Mouse (Mus musculus) heart, embryonic 15.5 days (tissue): Measurements from ENCODE around the gene Zfp385c. TPM values are rescaled to one million over a fixed set of nuclear protein-coding genes. Genes with fewer than 3 reads are reported as not detected.

Experiments
- ATAC-seq: fragments of 200-750 bp; cut with Nextera tagmentation; replicated peaks from 2 replicates; pipeline ENCODE4 v1.8.0; 2017; ENCODE audit warnings: low read depth, moderate TSS enrichment; ENCODE audit not compliant: insufficient number of reproducible peaks, insufficient read depth, low FRiP score
- H3K27ac ChIP-seq: fragments of 300-500 bp; sonication (generic); 2 replicates; pipeline ENCODE4 v1.5.1; 2015; ENCODE audit warnings: mild to moderate bottlenecking, inconsistent platforms
- H3K27me3 ChIP-seq: fragments of 300-500 bp; sonication (generic); 2 replicates; pipeline ENCODE4 v1.6.1; 2015; ENCODE audit warnings: inconsistent platforms
- H3K36me3 ChIP-seq: fragments of 300-500 bp; sonication (generic); 2 replicates; pipeline ENCODE4 v1.6.1; 2015; ENCODE audit warnings: mild to moderate bottlenecking, inconsistent platforms
- H3K4me1 ChIP-seq: fragments of 300-500 bp; sonication (generic); replicated peaks from 2 replicates; pipeline ENCODE4 v1.6.1; 2015; ENCODE audit warnings: inconsistent platforms
- H3K4me2 ChIP-seq: fragments of 300-500 bp; sonication (generic); 2 replicates; pipeline ENCODE4 v1.6.1; 2015; ENCODE audit warnings: inconsistent platforms, mild to moderate bottlenecking, moderate library complexity
- H3K4me3 ChIP-seq: fragments of 300-500 bp; sonication (generic); 2 replicates; pipeline ENCODE4 v1.5.1; 2015; ENCODE audit warnings: mild to moderate bottlenecking, inconsistent platforms
- H3K9ac ChIP-seq: fragments of 300-500 bp; sonication (generic); 2 replicates; pipeline ENCODE4 v1.6.1; 2015; ENCODE audit warnings: mild to moderate bottlenecking, inconsistent platforms
- H3K9me3 ChIP-seq: fragments of 300-500 bp; sonication (generic); replicated peaks from 2 replicates; pipeline ENCODE4 v1.6.1; 2016; ENCODE audit warnings: inconsistent platforms
- WGBS: fragments of 180-500 bp; shearing (Covaris S2); methylation state at CpG from one replicate; pipeline ENCODE4 v1.1.7; 2015; ENCODE audit warnings: mixed read lengths; 5-methylcytosine and 5-hydroxymethylcytosine counted together
- polyA plus RNA-seq: library from polyadenylated mRNA; unstranded; fragments of >200 nt; fragmentation: Nextera tagmentation; extraction: Ambion mirVana; gene quantifications from 2 replicates; pipeline ENCODE4 v1.2.1, GENCODE M21; 2015

Zfp385c gene
- polyA plus RNA-seq, 1 experiment from 2014 or later = 0.16 TPM

DNA sequence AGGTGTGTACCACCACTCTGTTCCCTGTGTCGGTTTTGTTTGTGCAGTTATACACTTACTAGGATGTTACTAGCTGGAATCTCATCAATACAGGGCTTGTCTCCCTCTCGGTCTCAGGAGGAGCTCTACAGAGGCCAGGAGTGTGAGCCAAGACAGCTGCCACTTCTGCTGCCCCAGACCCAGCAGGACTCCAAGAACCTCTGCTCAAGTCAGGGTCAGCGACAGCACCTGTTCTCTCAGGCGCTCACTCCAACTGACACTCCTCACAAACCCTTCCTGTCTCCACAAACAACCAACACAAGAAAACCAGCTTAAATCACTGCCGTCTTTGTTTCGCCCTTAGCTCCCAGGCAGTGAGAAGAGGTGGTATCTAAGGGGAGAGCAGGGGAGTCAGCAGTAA is 36.3 kb upstream of the Zfp385c start:
- H3K9ac ChIP-seq = no peak overlapping the region
- no peak overlapping the region for H3K27ac ChIP-seq
- 79% methylated on average over 6 of the region's 6 CpGs for WGBS
- peaks cover 7% of the 10 kb centered on the region; the same call in 1 of the 2 replicates for H3K36me3 ChIP-seq
- peaks cover 18% of the 10 kb centered on the region for H3K4me1 ChIP-seq
- H3K4me3 ChIP-seq = no peak overlapping the region
- H3K27me3 ChIP-seq = no peaks in the 10 kb centered on the region
- no peak overlapping the region for H3K4me2 ChIP-seq
- ATAC-seq = no peak
- no peaks in the 10 kb centered on the region for H3K9me3 ChIP-seq

DNA sequence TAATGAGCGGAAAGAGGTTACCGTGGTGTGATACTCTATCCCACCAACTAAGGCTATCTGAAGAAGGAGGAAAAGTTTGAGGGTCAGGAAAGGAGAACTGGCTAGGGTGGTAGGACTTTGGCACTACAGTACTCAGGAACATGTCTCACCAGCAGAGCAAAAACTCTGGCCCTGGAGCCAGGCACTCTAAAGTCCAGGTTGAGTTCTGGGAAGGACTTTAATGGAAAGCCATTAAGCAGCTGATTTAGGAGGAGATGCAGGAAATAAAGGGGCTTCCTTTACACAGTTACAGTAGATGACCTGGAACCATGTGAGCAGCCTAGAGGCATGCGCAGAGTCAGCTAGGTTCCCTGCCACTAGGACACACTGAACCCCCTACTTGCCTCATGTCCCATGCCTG is 34.9 kb upstream of the Zfp385c start:
- ATAC-seq = no peak
- H3K4me1 ChIP-seq = peaks cover 28% of the 10 kb centered on the region
- H3K9ac ChIP-seq = no peak overlapping the region
- H3K27ac ChIP-seq = no peak overlapping the region
- H3K36me3 ChIP-seq = peaks cover 7% of the 10 kb centered on the region; the same call in 1 of the 2 replicates
- H3K4me3 ChIP-seq = no peak overlapping the region
- H3K9me3 ChIP-seq = no peaks in the 10 kb centered on the region
- 87% methylated on average over 3 of the region's 3 CpGs for WGBS
- H3K4me2 ChIP-seq = no peak overlapping the region
- H3K27me3 ChIP-seq = no peaks in the 10 kb centered on the region

DNA sequence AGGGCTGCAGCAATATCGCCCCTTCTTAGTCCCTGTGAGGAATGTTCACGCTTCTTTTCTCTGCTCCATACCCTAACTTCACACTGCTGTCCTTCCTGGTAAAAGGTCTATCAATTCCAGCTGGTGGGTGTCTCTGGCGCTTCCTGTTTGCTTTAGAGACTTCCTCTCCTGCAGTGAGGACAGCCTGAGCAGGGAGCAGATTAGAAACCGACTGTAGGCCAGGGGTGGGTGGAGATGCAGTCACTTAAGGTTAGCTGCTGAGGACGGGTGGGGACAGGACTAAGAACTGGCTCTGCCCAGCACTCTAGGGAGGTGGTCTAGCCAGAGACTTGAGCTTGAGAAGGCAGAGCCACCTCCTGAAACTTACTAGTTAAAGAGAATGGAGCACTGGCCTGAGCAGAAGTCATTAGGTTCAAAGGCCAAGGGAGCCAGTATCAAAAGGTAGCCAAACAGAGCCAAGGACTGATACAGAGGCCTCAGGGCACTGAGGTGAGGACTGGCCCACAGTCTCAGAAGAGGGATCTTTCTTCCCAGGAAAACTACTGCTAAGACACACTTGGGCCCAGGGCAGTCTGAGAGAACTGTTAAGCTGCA is 32.8 kb upstream of the Zfp385c start:
- ATAC-seq = no peak
- Histone ChIP-seq H3K4me2 (0 out of 2 replicates have a peak overlapping the region, but pooled peaks have one; percentile 2), H3K27ac (peak overlapping the region; percentile 68), H3K27me3 (no peaks in the 10 kb centered on the region), H3K36me3 (peaks cover 7% of the 10 kb centered on the region; the same call in 1 of the 2 replicates), H3K9me3 (no peaks in the 10 kb centered on the region), H3K4me3 (no peak overlapping the region), H3K9ac (peak overlapping the region; percentile 17; the same call in 1 of the 2 replicates), H3K4me1 (peaks cover 49% of the 10 kb centered on the region)
- WGBS = 28% methylated on average over 5 of the region's 5 CpGs

DNA sequence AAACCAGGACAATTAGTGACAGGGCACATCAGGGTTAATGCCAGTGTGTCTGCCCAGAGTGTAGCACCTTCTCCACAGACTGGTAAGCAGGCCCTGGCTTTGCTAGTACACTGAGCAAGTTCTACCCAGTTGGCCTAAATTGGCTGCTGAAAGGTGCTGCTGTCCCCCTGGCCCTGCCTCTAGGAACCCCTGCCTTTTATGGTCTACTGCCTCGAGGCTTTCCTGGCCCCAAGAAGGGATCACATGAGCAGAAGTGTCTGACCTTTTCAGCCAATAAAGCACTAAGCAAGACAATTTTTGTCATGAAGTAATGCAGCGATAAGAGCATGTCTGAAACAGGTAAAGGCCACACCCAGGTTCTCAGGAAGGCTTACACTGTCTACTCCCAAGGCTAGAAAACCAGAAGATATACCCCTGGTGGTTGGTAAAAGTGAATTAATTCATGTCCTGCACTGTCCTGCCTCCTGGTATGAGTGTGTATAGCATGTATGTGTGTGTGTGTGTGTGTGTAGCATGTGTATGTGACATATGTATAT is 30.3 kb upstream of the Zfp385c start:
- Histone ChIP-seq H3K4me2 (peak overlapping the region; percentile 19), H3K27me3 (no peaks in the 10 kb centered on the region), H3K4me3 (no peak overlapping the region), H3K9me3 (no peaks in the 10 kb centered on the region), H3K4me1 (peaks cover 62% of the 10 kb centered on the region), H3K36me3 (peaks cover 18% of the 10 kb centered on the region), H3K9ac (no peak overlapping the region), H3K27ac (peak overlapping the region; percentile 82)
- no peak for ATAC-seq
- 40% methylated on average over 2 of the region's 2 CpGs for WGBS

DNA sequence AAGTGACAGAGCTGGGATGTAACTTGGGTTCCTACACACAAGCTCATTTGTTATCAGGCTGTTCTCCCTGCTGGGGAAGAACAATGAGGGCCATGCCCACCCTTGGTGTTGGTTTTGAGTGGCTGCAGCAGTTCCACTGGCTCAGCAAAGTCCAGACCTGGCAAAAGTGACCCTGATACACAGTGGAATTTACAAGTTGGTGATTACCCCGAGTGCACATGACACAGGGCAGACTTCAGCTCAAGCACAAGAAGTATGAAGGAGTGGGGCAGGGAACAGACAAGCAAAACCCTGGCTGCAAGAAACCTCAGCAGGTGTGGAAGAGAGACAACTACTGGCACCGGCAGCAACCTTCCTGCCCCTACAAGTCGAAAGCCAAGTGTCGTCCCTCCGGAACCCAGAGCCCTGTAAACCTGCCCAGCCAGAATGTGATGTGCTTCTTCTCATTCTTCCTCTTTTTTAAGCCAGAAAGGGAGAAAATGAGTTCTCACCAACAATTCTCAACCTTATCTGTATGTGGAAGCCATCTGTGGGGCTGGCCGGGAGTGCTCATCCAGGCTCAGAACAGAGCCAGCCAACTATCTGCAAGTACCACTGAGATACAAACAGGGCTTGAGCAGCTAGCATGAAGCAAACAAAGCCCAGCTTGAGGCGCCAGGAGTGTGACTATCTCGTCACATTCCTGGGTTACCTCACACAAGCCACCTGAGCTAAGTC is 29.7 kb upstream of the Zfp385c start:
- Histone ChIP-seq H3K36me3 (peaks cover 25% of the 10 kb centered on the region), H3K27ac (peak overlapping the region; percentile 82), H3K27me3 (no peaks in the 10 kb centered on the region), H3K9ac (peak overlapping the region; percentile 22; the same call in 1 of the 2 replicates), H3K4me3 (no peak overlapping the region), H3K9me3 (no peaks in the 10 kb centered on the region), H3K4me1 (peaks cover 62% of the 10 kb centered on the region), H3K4me2 (peak overlapping the region; percentile 19)
- 0 out of 2 replicates have a peak, but pooled peaks have one; percentile 29 for ATAC-seq
- 31% methylated on average over 8 of the region's 8 CpGs for WGBS

DNA sequence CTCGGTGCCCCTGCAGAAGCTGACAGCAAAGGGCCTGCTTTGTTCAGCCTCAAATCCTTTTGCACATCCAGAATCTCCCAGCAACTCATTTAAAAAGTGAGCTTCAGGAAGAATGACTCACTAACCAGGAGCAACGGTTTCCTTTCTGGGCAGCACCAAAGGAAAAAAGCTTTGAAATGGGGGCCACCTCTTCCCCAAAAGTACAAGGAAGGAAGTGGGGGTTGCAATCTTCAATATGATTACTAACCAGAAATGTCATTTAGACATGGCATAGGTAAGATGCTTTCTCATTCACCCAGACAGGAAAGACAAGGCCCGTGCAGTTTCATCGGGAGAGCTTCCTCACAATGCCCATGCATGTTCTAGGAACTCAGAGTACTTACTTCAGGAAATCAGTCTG is 29.0 kb upstream of the Zfp385c start:
- H3K4me1 ChIP-seq = peaks cover 62% of the 10 kb centered on the region

DNA sequence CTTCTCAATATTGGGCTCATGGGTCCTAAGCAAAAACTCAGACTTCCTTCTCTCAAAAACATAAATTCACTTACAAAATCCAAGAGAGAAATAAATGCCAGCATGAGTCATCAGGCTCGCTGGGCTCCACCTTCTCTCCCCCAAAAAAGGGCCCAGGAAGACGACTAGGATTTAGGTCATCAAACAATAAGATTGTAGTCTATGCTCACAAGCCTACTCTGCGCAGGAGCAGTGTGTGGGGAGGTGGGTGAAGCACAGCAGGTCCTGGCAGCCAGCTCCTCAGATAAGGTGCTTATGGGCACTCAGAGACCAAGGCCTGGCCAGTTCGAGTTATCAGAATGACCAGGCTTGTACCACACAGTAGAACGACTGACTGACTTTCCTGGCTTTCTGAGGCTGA is 28.1 kb upstream of the Zfp385c start:
- ATAC-seq = no peak
- H3K9ac ChIP-seq = peak overlapping the region; percentile 19; the same call in 1 of the 2 replicates
- 35% methylated on average over 5 of the region's 5 CpGs for WGBS

More for the DNA sequence above, 29.0 kb upstream of the Zfp385c start:
- peaks cover 31% of the 10 kb centered on the region for H3K36me3 ChIP-seq
- H3K4me3 ChIP-seq = no peak overlapping the region
- H3K9ac ChIP-seq = no peak overlapping the region
- no peaks in the 10 kb centered on the region for H3K27me3 ChIP-seq
- WGBS = 46% methylated on average over 4 of the region's 4 CpGs
- peak overlapping the region; percentile 19 for H3K4me2 ChIP-seq
- H3K9me3 ChIP-seq = no peaks in the 10 kb centered on the region
- peak overlapping the region; percentile 82 for H3K27ac ChIP-seq
- ATAC-seq = no peak

DNA sequence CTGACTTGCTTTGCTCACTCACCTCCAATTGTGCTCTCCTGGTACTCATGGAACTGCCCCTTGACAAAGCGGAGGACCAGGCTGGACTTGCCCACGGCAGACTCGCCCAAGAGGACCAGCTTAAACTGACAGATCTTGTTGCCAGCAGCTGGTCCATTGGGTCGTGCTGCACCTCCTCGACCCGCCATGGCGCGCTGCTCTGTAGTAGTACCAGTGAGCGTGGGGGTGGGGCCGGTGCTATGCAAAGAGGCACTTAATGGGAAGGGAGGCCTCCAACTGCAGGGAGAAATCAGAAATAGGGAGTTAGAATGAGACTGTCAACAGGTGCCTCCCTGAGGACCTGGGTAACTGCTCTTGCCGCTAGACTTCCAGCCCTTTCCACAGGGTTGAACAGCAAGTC is 27.6 kb upstream of the Zfp385c start:
- no peak for ATAC-seq
- Histone ChIP-seq H3K27ac (peak overlapping the region; percentile 82), H3K27me3 (no peaks in the 10 kb centered on the region), H3K4me1 (peaks cover 56% of the 10 kb centered on the region), H3K4me3 (no peak overlapping the region), H3K9ac (no peak overlapping the region), H3K36me3 (peaks cover 44% of the 10 kb centered on the region), H3K4me2 (no peak overlapping the region), H3K9me3 (no peaks in the 10 kb centered on the region)
- WGBS = 76% methylated on average over 11 of the region's 11 CpGs

More for the DNA sequence above, 28.1 kb upstream of the Zfp385c start:
- peaks cover 40% of the 10 kb centered on the region for H3K36me3 ChIP-seq
- peaks cover 60% of the 10 kb centered on the region for H3K4me1 ChIP-seq
- H3K4me3 ChIP-seq = no peak overlapping the region
- H3K27me3 ChIP-seq = no peaks in the 10 kb centered on the region
- no peaks in the 10 kb centered on the region for H3K9me3 ChIP-seq
- H3K4me2 ChIP-seq = 0 out of 2 replicates have a peak overlapping the region, but pooled peaks have one; percentile 19
- peak overlapping the region; percentile 82 for H3K27ac ChIP-seq

DNA sequence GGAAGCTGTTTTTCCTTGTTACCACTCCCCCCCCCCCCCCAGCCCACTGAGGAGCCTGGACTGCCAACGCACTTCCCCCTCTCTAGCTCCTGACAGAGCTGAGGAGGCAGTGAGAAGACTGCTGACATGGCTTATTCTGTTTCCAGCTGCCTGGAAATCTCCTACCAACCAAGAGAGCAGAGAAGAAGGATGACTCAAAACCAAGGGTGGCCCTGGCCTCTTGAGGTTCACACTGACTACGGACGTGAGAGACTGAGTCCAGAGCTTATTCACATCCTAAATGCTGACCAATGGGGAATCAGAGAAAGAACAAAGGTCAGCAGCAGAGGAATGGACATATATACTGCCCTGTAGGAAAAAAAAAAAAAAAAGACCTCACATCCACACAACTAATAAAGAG is 27.1 kb upstream of the Zfp385c start:
- no peaks in the 10 kb centered on the region for H3K27me3 ChIP-seq
- no peak overlapping the region for H3K4me2 ChIP-seq
- no peak for ATAC-seq
- peaks cover 54% of the 10 kb centered on the region for H3K4me1 ChIP-seq
- peaks cover 46% of the 10 kb centered on the region for H3K36me3 ChIP-seq
- no peak overlapping the region for H3K9ac ChIP-seq
- no peak overlapping the region; the same call in 1 of the 2 replicates for H3K27ac ChIP-seq
- no peak overlapping the region for H3K4me3 ChIP-seq
- WGBS = 66% methylated on average over 3 of the region's 3 CpGs
- H3K9me3 ChIP-seq = no peaks in the 10 kb centered on the region

DNA sequence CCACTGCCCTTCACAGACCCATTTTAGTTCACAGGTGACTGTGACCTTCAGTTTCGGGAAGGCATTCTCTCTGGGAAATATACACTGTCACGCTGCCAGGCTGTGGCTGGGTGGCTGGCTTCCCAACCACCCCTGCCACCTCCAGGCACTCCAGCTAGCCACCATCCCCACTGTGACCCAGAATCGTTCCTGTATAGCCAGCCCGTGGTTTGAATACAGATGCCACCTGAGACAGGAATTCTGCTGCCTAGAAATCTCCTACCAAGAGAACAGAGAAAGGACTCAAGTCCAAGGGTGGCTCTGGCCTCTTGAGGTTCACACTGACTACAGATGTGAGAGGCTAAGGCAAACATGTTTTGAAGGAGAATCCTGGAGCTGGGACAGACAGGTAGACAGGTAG is 26.6 kb upstream of the Zfp385c start:
- Histone ChIP-seq H3K4me3 (no peak overlapping the region), H3K4me2 (no peak overlapping the region), H3K9ac (no peak overlapping the region), H3K36me3 (peaks cover 46% of the 10 kb centered on the region), H3K27ac (no peak overlapping the region), H3K4me1 (peaks cover 56% of the 10 kb centered on the region), H3K27me3 (no peaks in the 10 kb centered on the region), H3K9me3 (no peaks in the 10 kb centered on the region)
- ATAC-seq = no peak
- 87% methylated on average over 4 of the region's 4 CpGs for WGBS

DNA sequence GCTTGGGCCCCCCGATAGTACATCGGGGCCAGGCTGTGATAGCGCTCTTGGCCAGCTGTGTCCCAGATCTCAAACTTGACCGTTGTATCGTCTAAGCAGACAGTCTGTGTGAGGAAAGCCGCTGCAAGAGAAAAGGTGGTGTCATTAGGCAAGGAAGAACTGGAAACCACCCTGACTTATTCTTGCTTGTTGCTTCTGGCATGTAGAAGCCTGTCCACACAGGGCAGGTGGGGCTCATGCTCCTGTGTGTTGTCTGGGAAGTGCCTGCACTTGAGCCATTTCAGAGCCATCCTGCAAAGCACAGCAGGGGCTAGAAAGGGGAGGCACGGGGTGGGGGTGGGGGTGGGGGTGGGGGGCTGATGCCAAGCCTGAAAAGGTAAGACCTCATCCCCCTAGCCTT is 26.2 kb upstream of the Zfp385c start:
- no peaks in the 10 kb centered on the region for H3K27me3 ChIP-seq
- H3K27ac ChIP-seq = no peak overlapping the region
- H3K4me3 ChIP-seq = no peak overlapping the region
- H3K9ac ChIP-seq = no peak overlapping the region
- H3K4me1 ChIP-seq = peaks cover 60% of the 10 kb centered on the region
- no peaks in the 10 kb centered on the region for H3K9me3 ChIP-seq
- 94% methylated on average over 7 of the region's 7 CpGs for WGBS
- H3K4me2 ChIP-seq = no peak overlapping the region
- H3K36me3 ChIP-seq = peaks cover 46% of the 10 kb centered on the region
- ATAC-seq = no peak
